Mouse (Mus musculus): ENCODE measurements around the gene Tnfrsf9.

GRCm38 (mm10) chr4:150962231-150962630, 47.9 kb downstream of the Tnfrsf9 start:
- TF ChIP-seq CTCF (IDR thresholded peaks at IDR 0.05; ENCODE audit: low read depth) (no peak), EP300 (IDR thresholded peaks at IDR 0.05; ENCODE audit: low read depth) (no peak)

Data from heart, postnatal 0 days (tissue).